10 mouse cellular contexts compared by ENCODE assay signal in genomic region chr16:43709062-43709413, GRCm38 (mm10). TPM values are rescaled to one million over a fixed set of nuclear protein-coding genes. Genes with fewer than 3 reads are reported as not detected.
DNase-seq lines count a peak whose midpoint lies in the region; ATAC-seq and TF ChIP-seq lines count a peak whose summit lies in the region.
"Had no signal": no experiment of that assay in that cellular context is flagged by ENCODE, and none has a peak within 500 bp of the region (broad histone marks: within the 10 kb centered on the region; RNA-seq: fewer than 3 reads in every experiment).

No protein-coding gene starts in this region.

- intact Hi-C loops in heart, postnatal 25 days (cut with DNase I) = no loop called here

- H3K36me3 ChIP-seq in forebrain, postnatal 0 days (ENCODE audit: insufficient read depth) = no peaks in the 10 kb centered on the region
- no peaks in the 10 kb centered on the region for H3K36me3 ChIP-seq in midbrain, embryonic 14.5 days (ENCODE audit: control insufficient read depth, insufficient read depth, low read length)
- H3K36me3 ChIP-seq: G1E had no signal

- H3K27ac ChIP-seq in forebrain, postnatal 0 days (ENCODE audit: low read depth, low read length) = peak overlapping the region; percentile 72; the same call in 1 of the 2 replicates
- peak overlapping the region; percentile 64 for H3K27ac ChIP-seq in midbrain, embryonic 14.5 days (replicated peaks; ENCODE audit: low read depth, low read length)

- WGBS in forebrain, postnatal 0 days = 71% methylated on average over 15 of the region's 15 CpGs
- 33% methylated on average over 15 of the region's 15 CpGs for WGBS in midbrain, embryonic 14.5 days

- TF ChIP-seq CTCF in forebrain, postnatal 0 days (IDR thresholded peaks at IDR 0.05; ENCODE audit: low read depth) = no peak

- H3K9me3 ChIP-seq in forebrain, postnatal 0 days (ENCODE audit: low read length) = no peaks in the 10 kb centered on the region
- no peaks in the 10 kb centered on the region for H3K9me3 ChIP-seq in midbrain, embryonic 14.5 days (ENCODE audit: control insufficient read depth, low read length)
- H3K9me3 ChIP-seq: G1E had no signal

- H3K4me2 ChIP-seq in forebrain, postnatal 0 days (ENCODE audit: low read depth) = peak overlapping the region; percentile 15; the same call in 1 of the 2 replicates
- H3K4me2 ChIP-seq in midbrain, embryonic 14.5 days (ENCODE audit: low read length) = peak overlapping the region; percentile 41

- no peak overlapping the region for H3K9ac ChIP-seq in forebrain, postnatal 0 days
- H3K9ac ChIP-seq in midbrain, embryonic 14.5 days (replicated peaks; ENCODE audit: low read length) = peak overlapping the region; percentile 4; the same call in 1 of the 2 replicates

- peak; percentile 29 to 50 for DNase-seq in heart, adult 18-20 months
- no peak for DNase-seq in heart, postnatal 25 days (ENCODE audit: low spot score)
- DNase-seq in CD4-positive, CD25-positive, alpha-beta regulatory T cell, adult 2 months (ENCODE audit: low read depth, low spot score) = peak; percentile 76
- peak; percentile 37 for DNase-seq in forebrain, postnatal 0 days
- DNase-seq in midbrain, embryonic 14.5 days = peak; percentile 63
- DNase-seq in adrenal gland, adult 2 months = no peak
- DNase-seq in urinary bladder, adult 18-20 months (ENCODE audit: low spot score in 2 of 2) = no peak
- DNase-seq in gastrocnemius, adult 18-20 months (ENCODE audit: low spot score) = no peak

- H3K4me1 ChIP-seq in forebrain, postnatal 0 days (ENCODE audit: insufficient read depth) = 0 out of 2 replicates have a peak, but pooled peaks cover 3% of the 10 kb centered on the region
- peaks cover 11% of the 10 kb centered on the region; the same call in 1 of the 2 replicates for H3K4me1 ChIP-seq in midbrain, embryonic 14.5 days (ENCODE audit: control insufficient read depth, insufficient read depth, low read length)

- no peak overlapping the region for H3K4me3 ChIP-seq in forebrain, postnatal 0 days (ENCODE audit: low read depth, low read length)
- H3K4me3 ChIP-seq in midbrain, embryonic 14.5 days (replicated peaks; ENCODE audit: low read depth, low read length) = peak overlapping the region; percentile 7; the same call in 1 of the 2 replicates
- H3K4me3 ChIP-seq: erythroblast, embryonic 14.5 days had no signal

- no peaks in the 10 kb centered on the region for H3K27me3 ChIP-seq in forebrain, postnatal 0 days (ENCODE audit: insufficient read depth, low read length)
- H3K27me3 ChIP-seq in midbrain, embryonic 14.5 days (ENCODE audit: control insufficient read depth, insufficient read depth, low read length) = no peaks in the 10 kb centered on the region

- ATAC-seq in forebrain, postnatal 0 days = peak; percentile 40
- peak; percentile 46; the same call in 1 of the 2 replicates for ATAC-seq in midbrain, embryonic 14.5 days (ENCODE audit: low FRiP score, low TSS enrichment)

RNA-seq across cellular contexts. Expression of gene Drd3, which starts 44.8 kb away (rescaled TPM):
- total RNA-seq in heart, adult 18-20 months (2021) = not detected
- not detected for total RNA-seq in heart, postnatal 25 days (2021)
- 0.23 and 0.86 TPM in 2 replicates for total RNA-seq in forebrain, postnatal 0 days (2014; rRNA removed)
- not detected in 2 replicates for polyA plus RNA-seq in forebrain, postnatal 0 days (2015; fragmentation: Nextera tagmentation; extraction: Ambion mirVana)
- polyA plus RNA-seq in midbrain, embryonic 14.5 days (2014; fragmentation: Nextera tagmentation; extraction: Ambion mirVana) = not detected in 2 replicates
- not detected for total RNA-seq in adrenal gland, adult 2 months (2021)
- polyA plus RNA-seq in adrenal gland, adult 2 months (2012; rRNA removed) = 0.07 and 0.11 TPM in 2 replicates
- total RNA-seq in gastrocnemius, adult 18-20 months (2021) = not detected
- total RNA-seq: G1E had no signal
- polyA plus RNA-seq: erythroblast, embryonic 14.5 days; G1E had no signal

RNA-seq across cellular contexts. Expression of gene Tigit, which starts 45.1 kb away (rescaled TPM):
- total RNA-seq in heart, adult 18-20 months (2021) = not detected
- not detected for total RNA-seq in heart, postnatal 25 days (2021)
- 0.54 TPM in 1 of 2 replicates, not detected in the other for total RNA-seq in forebrain, postnatal 0 days (2014; rRNA removed)
- 0.17 TPM in 1 of 2 replicates, not detected in the other for polyA plus RNA-seq in forebrain, postnatal 0 days (2015; fragmentation: Nextera tagmentation; extraction: Ambion mirVana)
- not detected in 2 replicates for polyA plus RNA-seq in midbrain, embryonic 14.5 days (2014; fragmentation: Nextera tagmentation; extraction: Ambion mirVana)
- under 1 TPM in 1 of 2 experiments, not detected in 1; 0.32 TPM for total RNA-seq in adrenal gland, adult 2 months (2021)
- polyA plus RNA-seq in adrenal gland, adult 2 months (2012; rRNA removed) = 0.18 and 0.20 TPM in 2 replicates
- not detected for total RNA-seq in gastrocnemius, adult 18-20 months (2021)
- total RNA-seq: G1E had no signal
- polyA plus RNA-seq: erythroblast, embryonic 14.5 days; G1E had no signal

Comparison
In these comparisons a context has a peak if more than half of its experiments do, and no peak if none do; other contexts are left out.
1. DNase-seq: peak in heart, adult 18-20 months (2 of 2), CD4-positive, CD25-positive, alpha-beta regulatory T cell, adult 2 months (single experiment), forebrain, postnatal 0 days (single experiment) and midbrain, embryonic 14.5 days (single experiment); none in heart, postnatal 25 days (single experiment), adrenal gland, adult 2 months (single experiment), urinary bladder, adult 18-20 months (0 of 2) and gastrocnemius, adult 18-20 months (single experiment).